Mouse (Mus musculus): ENCODE measurements around the gene Kif26b.

DNA sequence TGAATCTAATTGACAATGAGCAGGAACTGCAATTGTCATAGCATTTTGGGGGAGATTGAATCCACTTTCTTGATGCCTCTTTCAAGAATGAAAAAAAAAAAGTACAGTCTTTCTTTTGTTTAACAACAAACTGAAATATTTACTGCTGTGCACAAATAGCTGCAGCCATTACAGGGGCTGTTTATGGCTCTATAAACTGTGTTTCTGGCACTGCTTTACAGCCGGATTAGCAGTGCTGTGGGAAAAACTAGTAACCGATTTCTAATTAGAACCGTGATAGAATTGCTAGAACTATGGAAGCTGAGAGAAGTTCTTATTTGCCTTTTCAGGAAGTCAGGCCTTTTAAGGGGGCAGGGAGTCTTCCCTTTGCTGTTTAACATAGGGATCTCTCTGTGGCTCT lies 342.1 kb downstream of the Kif26b start:
- TF ChIP-seq CTCF (IDR thresholded peaks at IDR 0.05; ENCODE audit: control insufficient read depth, insufficient read depth, insufficient replicate concordance, low read depth, low read length), result no peak
- TF ChIP-seq POLR2A (IDR thresholded peaks at IDR 0.05; ENCODE audit: control insufficient read depth, low read depth, low read length), result no peak

Data from testis, adult 2 months (tissue).